Mouse (Mus musculus): ENCODE measurements around the gene Klf9.

DNA sequence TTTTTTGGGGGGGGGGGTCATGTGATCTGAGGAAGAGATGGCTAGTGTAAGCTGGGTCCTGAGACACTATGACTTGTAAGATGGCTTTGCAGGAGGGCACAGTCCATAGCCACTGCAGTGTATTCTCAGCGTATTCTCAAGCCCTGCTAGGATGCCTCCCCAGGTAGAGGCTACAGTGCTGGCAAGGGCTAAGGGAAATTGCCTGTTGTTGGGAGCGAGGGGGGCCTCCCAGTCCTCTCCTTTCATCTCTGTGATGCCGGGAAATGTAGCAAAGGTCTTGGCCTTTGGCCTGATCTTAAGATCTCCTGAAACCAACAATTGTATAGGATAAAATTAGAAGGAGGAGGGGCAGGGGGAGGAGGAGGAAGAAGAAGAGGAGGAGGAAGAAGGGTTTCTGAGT lies 22.3 kb downstream of the Klf9 start:
- TF ChIP-seq POLR2A (IDR thresholded peaks at IDR 0.05; ENCODE audit: low read depth, low read length) (no peak), CTCF (conservative IDR thresholded peaks at IDR 0.05; ENCODE audit: insufficient read depth, insufficient read length, low read depth, low read length) (no peak)

Measured in kidney, adult 2 months (tissue).